Mouse (Mus musculus): ENCODE results near the gene Relch.
A peak's percentile ranks its signal among the peaks of the same experiment; 100 is the strongest.
"Not testable (repeated sequence)": the region's sequence is repeated elsewhere in the genome, so short reads cannot be mapped to it uniquely, and the experiment has no call there.

Gene Relch

GRCm38 (mm10) chr1:105663171-105663961 lies at the start of gene Relch, which contains the start of gene Pign:
Relch (plus strand) TSS chr1:105663861.
Pign (minus strand) TSS chr1:105663677.
- DNase-seq (ENCODE audit: inconsistent ontology term), result peak; percentile 100

GRCm38 (mm10) chr1:105630481-105630880 lies 33.2 kb upstream of the Relch start:
- DNase-seq (ENCODE audit: inconsistent ontology term), result peak; percentile 11

GRCm38 (mm10) chr1:105644093-105644492 lies 19.6 kb upstream of the Relch start:
- no peak for DNase-seq (ENCODE audit: inconsistent ontology term)

GRCm38 (mm10) chr1:105650650-105651049 lies 13.0 kb upstream of the Relch start:
- DNase-seq (ENCODE audit: inconsistent ontology term), result no peak

- DNase-seq (ENCODE audit: inconsistent ontology term), result no peak
Observed at GRCm38 (mm10) chr1:105653981-105654380, 9.7 kb upstream of the Relch start.

GRCm38 (mm10) chr1:105660015-105660414 lies 3.6 kb upstream of the Relch start:
- DNase-seq (ENCODE audit: inconsistent ontology term), result peak; percentile 48

- peak; percentile 13 for DNase-seq (ENCODE audit: inconsistent ontology term)
Observed at GRCm38 (mm10) chr1:105662820-105663170, 866 bp upstream of the Relch start.

GRCm38 (mm10) chr1:105663962-105664812 lies 526 bp downstream of the Relch start:
- peak; percentile 28 for DNase-seq (ENCODE audit: inconsistent ontology term)

GRCm38 (mm10) chr1:105669700-105670099 lies 6.0 kb downstream of the Relch start:
- DNase-seq (ENCODE audit: inconsistent ontology term), result peak; percentile 50

- DNase-seq (ENCODE audit: inconsistent ontology term), result no peak
Observed at GRCm38 (mm10) chr1:105674763-105675162, 11.1 kb downstream of the Relch start.

GRCm38 (mm10) chr1:105680587-105680986 lies 16.9 kb downstream of the Relch start:
- no peak for DNase-seq (ENCODE audit: inconsistent ontology term)

- no peak for DNase-seq (ENCODE audit: inconsistent ontology term)
Observed at GRCm38 (mm10) chr1:105685501-105685900, 21.8 kb downstream of the Relch start.

GRCm38 (mm10) chr1:105695581-105695980 lies 31.9 kb downstream of the Relch start:
- no peak for DNase-seq (ENCODE audit: inconsistent ontology term)

- no peak for DNase-seq (ENCODE audit: inconsistent ontology term)
Observed at GRCm38 (mm10) chr1:105700984-105701530, 37.4 kb downstream of the Relch start.

- DNase-seq (ENCODE audit: inconsistent ontology term), result no peak
Observed at GRCm38 (mm10) chr1:105709415-105709814, 45.8 kb downstream of the Relch start.

GRCm38 (mm10) chr1:105711227-105711626 lies 47.6 kb downstream of the Relch start:
- no peak for DNase-seq (ENCODE audit: inconsistent ontology term)

GRCm38 (mm10) chr1:105712822-105713221 lies 49.2 kb downstream of the Relch start:
- no peak for DNase-seq (ENCODE audit: inconsistent ontology term)

- DNase-seq (ENCODE audit: inconsistent ontology term), result no peak
Observed at GRCm38 (mm10) chr1:105718358-105718757, 54.7 kb downstream of the Relch start.

- DNase-seq (ENCODE audit: inconsistent ontology term), result not testable (repeated sequence)
Observed at GRCm38 (mm10) chr1:105729246-105729645, 65.6 kb downstream of the Relch start.

- DNase-seq (ENCODE audit: inconsistent ontology term), result no peak
Observed at GRCm38 (mm10) chr1:105735318-105735717, 71.7 kb downstream of the Relch start.

GRCm38 (mm10) chr1:105738334-105738733 lies 74.7 kb downstream of the Relch start:
- no peak for DNase-seq (ENCODE audit: inconsistent ontology term)

GRCm38 (mm10) chr1:105739493-105739892 lies 75.8 kb downstream of the Relch start:
- DNase-seq (ENCODE audit: inconsistent ontology term), result no peak
